Mouse (Mus musculus): Measurements from ENCODE around the gene Tmco1.

- TF ChIP-seq CTCF (IDR thresholded peaks at IDR 0.05) (no peak), POLR2A (IDR thresholded peaks at IDR 0.05; ENCODE audit: insufficient read depth, low read depth, low read length) (no peak)
Measured at GRCm38 (mm10) chr1:167271304-167271703, 36.9 kb upstream of the Tmco1 start.
